Mouse (Mus musculus): ENCODE data around the gene Pfkfb2. TPM values are rescaled to one million over a fixed set of nuclear protein-coding genes. Genes with fewer than 3 reads are reported as not detected.

Pfkfb2 gene
- polyA plus RNA-seq, 1 experiment from 2014 or later, result 2.6 TPM

GRCm38 (mm10) chr1:130715561-130716217, 13.4 kb downstream of the Pfkfb2 start, which contains the start of gene Gm29427:
Gene Gm29427, minus strand, starts transcription at chr1:130715799.
- under 1% methylated on average over 34 of the region's 38 CpGs for WGBS (ENCODE audit: insufficient replicate concordance)
- H3K4me2 ChIP-seq (ENCODE audit: low read depth, low read length), result peak within 1 kb of the TSS; percentile 92
- ATAC-seq (peak; percentile 90), DNase-seq (peak; percentile 95)
- no peaks in the 10 kb centered on the region for H3K27me3 ChIP-seq (ENCODE audit: insufficient read depth, low read length)
- H3K9ac ChIP-seq (replicated peaks), result peak within 1 kb of the TSS; percentile 99
- H3K9me3 ChIP-seq (ENCODE audit: low read length), result no peaks in the 10 kb centered on the region
- TF ChIP-seq EP300 (IDR thresholded peaks at IDR 0.05; ENCODE audit: low read depth) (peak; percentile 83), CTCF (IDR thresholded peaks at IDR 0.05; ENCODE audit: low read depth) (no peak)
- peak within 1 kb of the TSS; percentile 100 for H3K4me3 ChIP-seq (ENCODE audit: low read depth, low read length)
- peak within 1 kb of the TSS; percentile 83 for H3K27ac ChIP-seq (ENCODE audit: low read depth)
- peaks cover 16% of the 10 kb centered on the region for H3K4me1 ChIP-seq (ENCODE audit: insufficient read depth)
- peaks cover 21% of the 10 kb centered on the region for H3K36me3 ChIP-seq (replicated peaks; ENCODE audit: insufficient read depth, low read length)

DNA sequence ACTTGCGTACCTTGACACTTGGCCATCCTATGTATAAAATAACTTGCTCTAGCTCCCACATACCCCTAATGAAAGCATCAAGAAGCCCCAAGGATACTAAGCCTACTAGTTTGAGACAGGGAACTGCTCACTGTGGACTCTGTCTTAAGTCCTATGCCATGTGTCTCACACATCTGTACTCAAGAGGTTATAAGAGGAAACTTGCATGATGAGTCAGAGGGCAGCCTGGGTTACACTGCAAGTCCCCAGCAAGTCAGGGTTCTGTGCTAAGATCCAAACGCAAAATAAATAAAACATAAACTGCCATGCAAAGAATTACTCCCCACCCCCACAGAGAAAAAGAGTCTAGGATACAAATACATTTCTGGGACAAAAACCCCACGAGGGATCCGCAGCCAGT, 15.0 kb downstream of the Pfkfb2 start:
- Histone ChIP-seq H3K27ac (ENCODE audit: low read depth) (no peak overlapping the region), H3K4me3 (ENCODE audit: low read depth, low read length) (no peak overlapping the region), H3K27me3 (ENCODE audit: insufficient read depth, low read length) (no peaks in the 10 kb centered on the region), H3K36me3 (replicated peaks; ENCODE audit: insufficient read depth, low read length) (peaks cover 17% of the 10 kb centered on the region), H3K4me2 (ENCODE audit: low read depth, low read length) (no peak overlapping the region), H3K4me1 (ENCODE audit: insufficient read depth) (peaks cover 11% of the 10 kb centered on the region), H3K9ac (replicated peaks) (no peak overlapping the region), H3K9me3 (ENCODE audit: low read length) (no peaks in the 10 kb centered on the region)
- TF ChIP-seq EP300 (IDR thresholded peaks at IDR 0.05; ENCODE audit: low read depth) (no peak), CTCF (IDR thresholded peaks at IDR 0.05; ENCODE audit: low read depth) (no peak)
- ATAC-seq (no peak), DNase-seq (no peak)
- 83% methylated on average over 4 of the region's 4 CpGs for WGBS (ENCODE audit: insufficient replicate concordance)

DNA sequence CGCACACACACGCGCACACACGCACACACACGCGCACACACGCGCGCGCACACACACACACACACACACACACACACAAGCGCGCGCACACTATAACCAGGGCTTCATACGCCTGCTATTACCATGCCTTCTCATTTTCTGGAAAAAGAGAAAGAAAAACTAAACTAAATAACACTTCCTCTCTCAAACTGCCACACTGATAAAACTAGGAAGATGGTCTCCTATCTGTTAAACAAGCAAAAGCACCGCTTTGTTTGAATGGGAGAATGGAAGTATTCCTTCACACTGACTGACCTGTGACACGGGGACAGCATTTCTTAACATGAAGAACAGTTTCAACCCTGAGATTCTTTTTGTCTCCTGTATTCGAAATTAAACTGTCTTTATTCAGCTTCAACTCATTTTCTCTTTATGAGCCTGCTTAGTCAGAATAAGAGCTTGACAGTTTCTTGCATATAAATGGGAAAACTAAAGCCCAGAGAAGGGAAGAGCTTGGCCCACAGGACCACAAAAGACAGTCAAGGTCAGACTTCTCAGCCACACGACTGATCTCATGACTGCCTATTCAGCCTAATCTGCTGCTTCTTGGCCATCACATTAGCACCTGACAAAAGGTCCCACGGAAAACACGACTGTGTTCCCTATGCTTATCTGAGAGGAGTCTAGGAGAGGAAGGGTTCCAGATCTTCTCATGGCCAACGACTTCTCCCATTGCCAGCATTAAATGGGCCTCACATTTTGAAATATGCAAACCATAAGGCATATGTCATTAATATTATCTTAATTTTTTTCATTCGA, 18.6 kb downstream of the Pfkfb2 start:
- Histone ChIP-seq H3K4me1 (ENCODE audit: insufficient read depth) (peaks cover 6% of the 10 kb centered on the region; the same call in 1 of the 2 replicates), H3K9ac (replicated peaks) (no peak overlapping the region), H3K4me2 (ENCODE audit: low read depth, low read length) (no peak overlapping the region), H3K36me3 (replicated peaks; ENCODE audit: insufficient read depth, low read length) (peaks cover 41% of the 10 kb centered on the region), H3K27me3 (ENCODE audit: insufficient read depth, low read length) (no peaks in the 10 kb centered on the region), H3K9me3 (ENCODE audit: low read length) (no peaks in the 10 kb centered on the region), H3K4me3 (ENCODE audit: low read depth, low read length) (no peak overlapping the region), H3K27ac (ENCODE audit: low read depth) (no peak overlapping the region)
- no peak for TF ChIP-seq CTCF (IDR thresholded peaks at IDR 0.05; ENCODE audit: low read depth)
- no peak for TF ChIP-seq EP300 (IDR thresholded peaks at IDR 0.05; ENCODE audit: low read depth)
- DNase-seq (no peak), ATAC-seq (no peak)
- 85% methylated on average over 22 of the region's 22 CpGs for WGBS (ENCODE audit: insufficient replicate concordance)

- no peaks in the 10 kb centered on the region for H3K27me3 ChIP-seq (ENCODE audit: insufficient read depth, low read length)
- no peak for ATAC-seq
- H3K4me3 ChIP-seq (ENCODE audit: low read depth, low read length), result no peak overlapping the region
- no peak for DNase-seq
- H3K27ac ChIP-seq (ENCODE audit: low read depth), result no peak overlapping the region
- no peak for TF ChIP-seq CTCF (IDR thresholded peaks at IDR 0.05; ENCODE audit: low read depth)
- no peak for TF ChIP-seq EP300 (IDR thresholded peaks at IDR 0.05; ENCODE audit: low read depth)
- 80% methylated on average over 2 of the region's 2 CpGs for WGBS (ENCODE audit: insufficient replicate concordance)
- H3K4me1 ChIP-seq (ENCODE audit: insufficient read depth), result no peaks in the 10 kb centered on the region
- no peaks in the 10 kb centered on the region for H3K9me3 ChIP-seq (ENCODE audit: low read length)
- peaks cover 66% of the 10 kb centered on the region for H3K36me3 ChIP-seq (replicated peaks; ENCODE audit: insufficient read depth, low read length)
- H3K9ac ChIP-seq (replicated peaks), result no peak overlapping the region
- no peak overlapping the region for H3K4me2 ChIP-seq (ENCODE audit: low read depth, low read length)
These were observed 25.4 kb downstream of the Pfkfb2 start for GRCm38 (mm10) chr1:130703613-130704012.

DNA sequence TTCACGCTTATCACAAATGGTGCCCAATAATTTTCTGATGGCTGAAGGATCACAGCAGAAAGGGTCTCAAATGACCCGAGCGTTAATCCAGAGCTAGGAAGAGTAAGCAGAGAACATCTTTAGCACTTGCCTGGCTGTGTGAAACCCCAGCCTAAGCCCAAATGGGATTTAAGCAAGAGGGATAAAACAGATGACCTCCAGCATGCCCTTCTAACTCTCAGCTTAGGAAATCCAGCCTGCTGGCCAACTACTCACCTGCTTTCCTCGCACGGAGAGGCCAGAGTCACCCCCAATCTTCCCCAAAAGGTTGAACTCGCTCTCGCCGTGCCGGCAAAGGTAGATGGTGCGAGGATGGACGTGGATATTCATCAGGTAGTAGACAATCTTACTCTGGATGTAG, 27.1 kb downstream of the Pfkfb2 start:
- H3K4me1 ChIP-seq (ENCODE audit: insufficient read depth), result no peaks in the 10 kb centered on the region
- DNase-seq (no peak), ATAC-seq (no peak)
- H3K36me3 ChIP-seq (replicated peaks; ENCODE audit: insufficient read depth, low read length), result peaks cover 66% of the 10 kb centered on the region
- H3K9me3 ChIP-seq (ENCODE audit: low read length), result no peaks in the 10 kb centered on the region
- no peak overlapping the region for H3K9ac ChIP-seq (replicated peaks)
- no peak overlapping the region for H3K4me2 ChIP-seq (ENCODE audit: low read depth, low read length)
- 94% methylated on average over 11 of the region's 11 CpGs for WGBS (ENCODE audit: insufficient replicate concordance)
- no peak overlapping the region for H3K27ac ChIP-seq (ENCODE audit: low read depth)
- TF ChIP-seq EP300 (IDR thresholded peaks at IDR 0.05; ENCODE audit: low read depth) (no peak), CTCF (IDR thresholded peaks at IDR 0.05; ENCODE audit: low read depth) (no peak)
- H3K27me3 ChIP-seq (ENCODE audit: insufficient read depth, low read length), result no peaks in the 10 kb centered on the region
- no peak overlapping the region for H3K4me3 ChIP-seq (ENCODE audit: low read depth, low read length)

- WGBS (ENCODE audit: insufficient replicate concordance), result 81% methylated on average over 10 of the region's 10 CpGs
- H3K4me3 ChIP-seq (ENCODE audit: low read depth, low read length), result no peak overlapping the region
- no peaks in the 10 kb centered on the region for H3K27me3 ChIP-seq (ENCODE audit: insufficient read depth, low read length)
- peaks cover 56% of the 10 kb centered on the region for H3K36me3 ChIP-seq (replicated peaks; ENCODE audit: insufficient read depth, low read length)
- H3K4me2 ChIP-seq (ENCODE audit: low read depth, low read length), result no peak overlapping the region
- no peak for ATAC-seq
- H3K9ac ChIP-seq (replicated peaks), result no peak overlapping the region
- no peaks in the 10 kb centered on the region for H3K4me1 ChIP-seq (ENCODE audit: insufficient read depth)
- no peak for DNase-seq
- no peaks in the 10 kb centered on the region for H3K9me3 ChIP-seq (ENCODE audit: low read length)
- TF ChIP-seq CTCF (IDR thresholded peaks at IDR 0.05; ENCODE audit: low read depth) (no peak), EP300 (IDR thresholded peaks at IDR 0.05; ENCODE audit: low read depth) (no peak)
- H3K27ac ChIP-seq (ENCODE audit: low read depth), result no peak overlapping the region
These were observed 29.0 kb downstream of the Pfkfb2 start for GRCm38 (mm10) chr1:130699937-130700633.

All from liver, postnatal 0 days (tissue).